ENCODE assay signal across 19 mouse cellular contexts in genomic region chr13:93854966-93855562, GRCm38 (mm10).
DNase-seq lines count a peak whose midpoint lies in the region; ATAC-seq and TF ChIP-seq lines count a peak whose summit lies in the region.
"Had no signal": no experiment of that assay in that cellular context is flagged by ENCODE, and none has a peak within 500 bp of the region (broad histone marks: within the 10 kb centered on the region; RNA-seq: fewer than 3 reads in every experiment).

No protein-coding gene starts in this region.

- H3K9ac ChIP-seq in kidney, embryonic 16.5 days (replicated peaks; ENCODE audit: low read length) = no peak overlapping the region
- H3K9ac ChIP-seq in lung, postnatal 0 days (replicated peaks; ENCODE audit: low read depth) = no peak overlapping the region
- H3K9ac ChIP-seq in hindbrain, embryonic 13.5 days = no peak overlapping the region
- H3K9ac ChIP-seq: hindbrain, embryonic 15.5 days; limb, embryonic 12.5 days; liver, embryonic 13.5 days; neural tube, embryonic 13.5 days had no signal

- no peak for TF ChIP-seq CTCF in gastrocnemius, adult 2 months (IDR thresholded peaks at IDR 0.05)
- TF ChIP-seq CTCF in lung, postnatal 0 days (IDR thresholded peaks at IDR 0.05) = no peak
- no peak for TF ChIP-seq CTCF in lung, adult 2 months (IDR thresholded peaks at IDR 0.05; ENCODE audit: insufficient read depth, low read length)

- H3K4me1 ChIP-seq in kidney, embryonic 16.5 days (ENCODE audit: insufficient read depth, low read length) = peaks cover 39% of the 10 kb centered on the region
- no peaks in the 10 kb centered on the region for H3K4me1 ChIP-seq in lung, postnatal 0 days (ENCODE audit: insufficient read depth, low read depth, low read length)
- H3K4me1 ChIP-seq in lung, adult 2 months (ENCODE audit: control insufficient read depth, insufficient read depth, low read length) = peaks cover 2% of the 10 kb centered on the region; the same call in 1 of the 2 replicates
- peaks cover 7% of the 10 kb centered on the region; the same call in 1 of the 2 replicates for H3K4me1 ChIP-seq in hindbrain, embryonic 13.5 days (replicated peaks)

- no peak overlapping the region for H3K4me3 ChIP-seq in gastrocnemius, adult 2 months
- no peak overlapping the region for H3K4me3 ChIP-seq in kidney, embryonic 16.5 days (ENCODE audit: low read length)
- H3K4me3 ChIP-seq in lung, postnatal 0 days (ENCODE audit: low read depth, low read length) = no peak overlapping the region
- H3K4me3 ChIP-seq in lung, adult 2 months (replicated peaks; ENCODE audit: extremely low read depth, low read depth, low read length) = no peak overlapping the region
- H3K4me3 ChIP-seq in hindbrain, embryonic 13.5 days = no peak overlapping the region
- H3K4me3 ChIP-seq: hindbrain, embryonic 15.5 days; limb, embryonic 12.5 days; liver, embryonic 13.5 days; myocyte; neural tube, embryonic 13.5 days had no signal

- ATAC-seq in kidney, embryonic 16.5 days (ENCODE audit: low FRiP score, low TSS enrichment) = no peak
- ATAC-seq in lung, postnatal 0 days = peak; percentile 44
- no peak for ATAC-seq in hindbrain, embryonic 13.5 days (ENCODE audit: low FRiP score)
- ATAC-seq: midbrain, embryonic 16.5 days had no signal

- no peaks in the 10 kb centered on the region for H3K36me3 ChIP-seq in kidney, embryonic 16.5 days (ENCODE audit: insufficient read depth, low read length)
- no peaks in the 10 kb centered on the region for H3K36me3 ChIP-seq in lung, postnatal 0 days (ENCODE audit: insufficient read depth, low read length)
- H3K36me3 ChIP-seq in hindbrain, embryonic 13.5 days = no peaks in the 10 kb centered on the region
- H3K36me3 ChIP-seq: hindbrain, embryonic 15.5 days; limb, embryonic 12.5 days; liver, embryonic 13.5 days; neural tube, embryonic 13.5 days had no signal

- no peaks in the 10 kb centered on the region for H3K9me3 ChIP-seq in kidney, embryonic 16.5 days (ENCODE audit: low read length)
- no peaks in the 10 kb centered on the region for H3K9me3 ChIP-seq in lung, postnatal 0 days (ENCODE audit: low read length)
- H3K9me3 ChIP-seq in hindbrain, embryonic 13.5 days = no peaks in the 10 kb centered on the region
- H3K9me3 ChIP-seq: hindbrain, embryonic 15.5 days; limb, embryonic 12.5 days; liver, embryonic 13.5 days; neural tube, embryonic 13.5 days had no signal

- TF ChIP-seq POLR2A in lung, adult 2 months (IDR thresholded peaks at IDR 0.05; ENCODE audit: borderline replicate concordance, extremely low read depth, low read depth, low read length) = no peak

- intact Hi-C loops in gastrocnemius, adult 2 months (cut with DNase I) = loop anchor here (5.0 to 10.0 kb wide), 2 partner anchors 202 to 350 kb away; partner anchors contain the start of gene Lhfpl2
- intact Hi-C loops in gastrocnemius, postnatal 14 days (cut with DNase I; ENCODE audit: low total_unique reads) = no loop called here

- DNase-seq in gastrocnemius, adult 2 months = no peak
- DNase-seq in gastrocnemius, postnatal 14 days = no peak
- no peak for DNase-seq in kidney, postnatal 36 days
- peak; percentile 72 for DNase-seq in lung, postnatal 0 days (ENCODE audit: low spot score)
- no peak for DNase-seq in lung, adult 2 months
- DNase-seq: cerebellum, adult 9-10 months; layer of hippocampus, postnatal 36 days; liver, embryonic 13.5 days; retina, postnatal 1 day; right cerebral cortex, postnatal 25 days; spleen, adult 18-20 months had no signal

- no peak overlapping the region for H3K4me2 ChIP-seq in kidney, embryonic 16.5 days (replicated peaks; ENCODE audit: low read depth, low read length)
- no peak overlapping the region for H3K4me2 ChIP-seq in lung, postnatal 0 days (replicated peaks; ENCODE audit: low read depth, low read length)
- H3K4me2 ChIP-seq in hindbrain, embryonic 13.5 days = no peak overlapping the region
- H3K4me2 ChIP-seq: hindbrain, embryonic 15.5 days had no signal

- WGBS in kidney, embryonic 16.5 days = 67% methylated on average over 3 of the region's 3 CpGs
- WGBS in lung, postnatal 0 days = 62% methylated on average over 3 of the region's 3 CpGs
- 71% methylated on average over 3 of the region's 3 CpGs for WGBS in lung, adult 2 months
- 88% methylated on average over 3 of the region's 3 CpGs for WGBS in hindbrain, embryonic 13.5 days

- no peaks in the 10 kb centered on the region for H3K27me3 ChIP-seq in kidney, embryonic 16.5 days (ENCODE audit: insufficient read depth, low read length)
- no peaks in the 10 kb centered on the region for H3K27me3 ChIP-seq in lung, postnatal 0 days (replicated peaks; ENCODE audit: insufficient read depth, low read length)
- H3K27me3 ChIP-seq in hindbrain, embryonic 13.5 days = no peaks in the 10 kb centered on the region
- H3K27me3 ChIP-seq: hindbrain, embryonic 15.5 days; limb, embryonic 12.5 days; liver, embryonic 13.5 days; neural tube, embryonic 13.5 days had no signal

- TF ChIP-seq EP300 in lung, postnatal 0 days (IDR thresholded peaks at IDR 0.05) = peak; percentile 69

- H3K27ac ChIP-seq in gastrocnemius, adult 2 months = peak overlapping the region; percentile 38; the same call in 1 of the 2 replicates
- peak overlapping the region; percentile 73; the same call in 1 of the 2 replicates for H3K27ac ChIP-seq in kidney, embryonic 16.5 days (ENCODE audit: low read length)
- H3K27ac ChIP-seq in lung, postnatal 0 days (ENCODE audit: low read length) = no peak overlapping the region
- no peak overlapping the region for H3K27ac ChIP-seq in hindbrain, embryonic 13.5 days
- H3K27ac ChIP-seq: hindbrain, embryonic 15.5 days; liver, embryonic 13.5 days; macrophage; neural tube, embryonic 13.5 days had no signal

Comparison
In these comparisons a context has a peak if more than half of its experiments do, and no peak if none do; other contexts are left out.
1. H3K27ac ChIP-seq: peak in gastrocnemius, adult 2 months (single experiment) and kidney, embryonic 16.5 days (single experiment); none in lung, postnatal 0 days (single experiment) and hindbrain, embryonic 13.5 days (single experiment).